Mouse (Mus musculus) cerebellum, adult (tissue): ENCODE measurements at regions not wholly inside any gene's neighbourhood (a gene's known extent, or its start where the extent isn't known, plus 50 kb on each side); places are given as distances from the start of the nearest gene placed in this dataset.
"Not testable (repeated sequence)": the region's sequence is repeated elsewhere in the genome, so short reads cannot be mapped to it uniquely, and the experiment has no call there.

Experiments
- ATAC-seq: cut with Nextera tagmentation; 2 replicates; pipeline ENCODE4 v1.9.2; 2017; ENCODE audit warnings: mild to moderate bottlenecking, moderate library complexity, mixed read lengths; ENCODE audit not compliant: insufficient number of reproducible peaks, low FRiP score, low TSS enrichment

- no peak for ATAC-seq
Measured at GRCm38 (mm10) chr13:52344853-52345252, 186.2 kb downstream of the Diras2 start.

- ATAC-seq = 0 out of 2 replicates have a peak, but pooled peaks have one; percentile 31
Measured at GRCm38 (mm10) chr13:52345375-52346026, 185.6 kb downstream of the Diras2 start.

GRCm38 (mm10) chr13:52346027-52346375 is 185.1 kb downstream of the Diras2 start:
- ATAC-seq = no peak

DNA sequence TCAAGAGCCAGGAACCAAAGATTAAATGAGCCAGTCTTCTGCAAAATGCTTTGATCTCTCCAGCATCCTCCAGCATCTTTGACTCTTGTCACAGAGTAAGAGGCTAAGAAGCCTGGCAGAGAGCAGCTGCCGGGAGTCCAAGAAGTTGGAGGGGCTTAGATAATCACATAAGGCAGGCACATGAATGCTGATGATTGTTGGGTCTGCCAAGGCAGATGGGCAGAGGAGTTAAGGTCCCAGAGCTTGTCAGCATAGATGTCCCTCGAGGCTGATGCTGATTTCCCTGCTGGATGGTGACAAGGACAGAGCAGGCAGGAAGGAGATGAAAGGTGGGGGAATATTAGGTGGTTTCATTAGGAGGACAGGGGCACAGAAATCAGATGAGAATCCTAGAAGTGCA is 183.4 kb downstream of the Diras2 start:
- ATAC-seq = no peak

DNA sequence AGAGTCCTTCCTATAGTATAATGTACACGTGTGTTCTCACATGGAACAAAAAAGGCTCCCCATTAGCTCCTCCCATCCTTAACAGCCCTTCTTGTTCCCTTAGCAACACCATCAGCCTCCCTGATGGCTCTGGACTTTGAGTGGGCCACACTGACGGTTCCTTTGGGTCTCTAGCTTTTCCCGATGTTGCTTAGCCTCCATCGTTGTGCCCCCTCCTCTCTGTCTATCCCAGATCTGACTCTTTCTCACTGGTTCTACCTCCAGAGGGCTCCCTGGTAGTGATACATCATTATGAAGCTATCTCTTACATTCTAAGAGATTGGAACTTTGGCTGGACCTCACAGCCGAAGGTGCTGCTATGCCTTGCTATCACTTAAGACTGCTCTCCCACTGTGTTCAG is 181.5 kb downstream of the Diras2 start:
- ATAC-seq = no peak

DNA sequence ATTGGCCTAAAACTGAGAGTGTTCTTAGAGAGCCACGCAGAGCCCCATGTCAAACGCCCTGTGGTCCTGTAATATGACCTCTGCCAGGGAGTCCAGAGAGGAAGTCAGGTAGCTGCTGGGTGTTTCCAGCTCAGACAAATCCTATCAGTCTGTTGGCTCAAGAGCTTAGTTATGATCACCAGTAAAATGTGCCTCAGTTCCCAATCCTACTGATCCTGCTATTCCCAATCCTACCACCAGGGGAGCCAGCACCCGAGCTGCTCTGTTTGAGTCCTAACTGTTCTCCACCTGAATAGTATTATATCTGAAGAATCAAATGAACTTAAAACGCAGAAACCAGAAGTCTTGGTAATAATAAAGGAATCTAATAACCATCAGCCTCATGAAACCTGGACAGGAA is 178.5 kb downstream of the Diras2 start:
- 0 out of 2 replicates have a peak, but pooled peaks have one; percentile 6 for ATAC-seq

- ATAC-seq = no peak
Measured at GRCm38 (mm10) chr13:52353437-52353836, 177.6 kb downstream of the Diras2 start.

GRCm38 (mm10) chr13:52353966-52354365 is 177.1 kb downstream of the Diras2 start:
- ATAC-seq = no peak

DNA sequence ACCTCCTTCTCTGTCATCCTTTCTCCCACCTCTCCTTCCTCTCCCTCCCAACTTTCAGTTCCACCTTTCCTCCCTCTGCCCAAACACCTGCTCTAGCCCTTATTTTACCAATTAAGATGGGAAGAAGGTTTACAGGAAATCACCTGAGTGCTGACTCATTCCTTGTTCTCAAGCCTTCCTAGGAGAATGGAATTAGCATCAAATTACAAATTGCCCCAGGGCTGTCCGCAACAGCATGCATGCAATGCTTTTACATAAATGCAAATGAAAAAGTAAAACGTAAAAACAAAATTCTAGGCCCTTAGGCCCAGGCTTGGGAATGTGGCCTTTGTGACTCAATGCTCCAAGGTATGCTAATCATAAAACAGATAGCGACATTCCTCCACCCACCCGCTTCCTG is 175.2 kb downstream of the Diras2 start:
- ATAC-seq = not testable (repeated sequence)

DNA sequence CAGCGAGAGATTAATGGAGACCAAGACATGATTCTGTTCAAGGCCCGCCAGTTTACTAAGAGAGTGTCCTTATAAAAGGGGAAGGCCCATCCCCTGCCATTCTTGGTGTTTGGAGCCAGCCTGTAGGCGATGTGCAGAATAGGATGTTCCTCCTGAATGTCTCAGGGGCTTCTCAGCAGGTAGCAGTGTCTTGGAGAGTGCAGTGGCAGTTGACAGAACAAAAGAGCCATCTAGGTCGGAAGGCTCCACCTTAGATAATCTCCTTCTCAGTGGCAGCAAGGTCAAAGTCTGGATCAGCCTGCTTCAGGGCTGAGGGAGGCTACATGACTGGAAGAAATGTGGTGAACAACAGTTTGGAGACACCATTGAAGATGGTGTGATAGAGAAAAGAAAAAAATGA is 171.7 kb downstream of the Diras2 start:
- not testable (repeated sequence) for ATAC-seq

GRCm38 (mm10) chr13:52361177-52361846 is 169.8 kb downstream of the Diras2 start:
- no peak for ATAC-seq

DNA sequence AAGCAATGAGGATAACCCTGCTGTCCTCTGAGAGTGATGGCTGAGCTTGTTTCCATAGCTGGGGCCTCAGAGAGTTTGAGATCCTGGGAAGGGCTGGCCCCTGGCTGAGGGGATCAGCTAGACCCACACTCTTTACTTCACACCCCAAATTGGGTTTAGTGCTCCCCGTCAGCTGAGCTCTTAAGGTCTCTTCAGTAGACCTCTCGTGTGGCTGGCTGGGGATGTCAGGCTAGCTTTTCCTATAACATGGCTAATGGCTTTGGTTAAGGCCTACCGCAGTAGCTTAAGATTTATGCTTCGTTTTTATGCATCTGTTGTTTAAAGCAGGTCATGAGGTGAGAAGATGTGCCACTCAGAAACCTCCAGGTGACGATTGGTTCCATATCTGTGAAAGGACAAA is 168.8 kb downstream of the Diras2 start:
- ATAC-seq = no peak

GRCm38 (mm10) chr13:52369851-52370250 is 161.2 kb downstream of the Diras2 start:
- ATAC-seq = no peak

DNA sequence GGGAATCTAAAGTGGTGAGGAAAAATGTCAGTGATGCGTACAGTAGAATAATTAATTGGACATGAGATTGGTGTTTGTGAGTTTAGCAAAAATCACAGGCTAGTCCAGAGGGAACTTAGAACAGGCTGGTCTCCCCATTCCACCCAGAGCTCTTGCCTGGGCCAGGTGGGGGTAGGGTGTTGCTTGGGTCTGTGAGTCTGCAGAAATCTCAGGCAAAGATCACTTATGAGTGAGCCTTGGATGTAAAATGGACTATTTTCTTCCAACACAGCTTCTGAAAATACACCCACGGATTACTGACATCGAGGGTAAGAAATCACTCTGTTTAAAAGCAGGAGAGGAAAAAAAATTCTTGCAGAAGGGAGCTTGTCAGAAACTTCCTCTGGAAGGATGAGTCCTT is 159.1 kb downstream of the Diras2 start:
- ATAC-seq = no peak

DNA sequence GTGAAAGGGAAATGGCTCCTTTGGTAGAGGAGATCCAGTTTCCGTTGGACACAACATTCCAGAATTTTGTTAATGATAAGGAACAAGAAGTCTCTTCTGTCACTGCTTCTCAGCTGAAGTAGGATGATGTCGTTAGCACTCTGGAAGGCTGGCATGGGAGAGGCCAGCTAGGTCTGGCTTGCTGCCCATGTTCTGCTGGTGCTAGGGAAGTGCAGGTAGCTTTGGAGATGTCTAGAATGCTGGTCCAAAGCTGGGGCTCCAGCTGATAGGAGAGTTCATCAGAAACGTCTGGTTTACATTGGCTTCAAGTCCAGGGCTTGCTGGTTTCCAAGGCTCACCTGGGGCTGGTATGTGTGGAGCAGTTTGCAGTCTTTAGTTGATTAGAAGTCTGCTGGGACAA is 156.3 kb downstream of the Diras2 start:
- no peak for ATAC-seq

DNA sequence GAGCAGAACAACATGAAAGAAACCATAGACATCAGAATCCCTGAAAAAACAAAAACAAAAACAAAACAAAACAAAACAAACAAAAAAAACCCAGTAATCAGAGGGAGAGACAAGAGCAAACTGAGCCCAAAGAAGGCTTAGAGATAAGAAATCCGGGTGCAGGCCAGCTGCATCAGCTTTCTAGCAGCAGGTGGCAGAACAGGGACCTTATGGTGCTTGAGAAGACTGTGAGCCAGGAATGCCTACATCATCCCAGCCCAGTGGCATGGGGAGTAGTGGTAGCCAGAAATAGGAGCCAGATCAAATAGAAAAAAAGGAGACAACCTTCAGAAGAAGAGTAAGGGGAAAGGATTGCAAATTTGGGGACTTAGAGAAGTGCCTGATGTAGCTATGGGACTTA is 152.8 kb downstream of the Diras2 start:
- peak; percentile 91 for ATAC-seq

GRCm38 (mm10) chr13:52389271-52389670 is 141.8 kb downstream of the Diras2 start:
- no peak for ATAC-seq

DNA sequence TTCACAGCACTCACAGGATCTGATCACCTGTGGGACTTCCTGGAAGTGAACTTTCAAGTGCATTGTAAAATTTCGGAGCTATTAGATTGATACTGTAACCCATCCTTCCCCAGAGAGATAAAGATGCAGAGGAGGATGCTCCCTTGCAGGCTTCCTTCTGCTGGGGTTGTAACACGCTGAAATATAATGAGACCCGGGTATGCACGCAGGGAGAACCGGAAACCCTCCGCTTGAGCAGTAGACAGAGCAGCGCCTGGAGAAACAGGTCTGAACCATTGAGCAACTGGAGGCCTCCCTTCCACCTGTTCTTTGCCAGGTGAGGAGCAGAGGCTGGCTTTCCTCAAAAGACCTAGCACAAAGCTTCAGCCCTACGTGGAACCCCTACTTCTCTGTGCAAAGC is 135.3 kb downstream of the Diras2 start:
- no peak for ATAC-seq

GRCm38 (mm10) chr13:52398344-52398743 is 132.7 kb downstream of the Diras2 start:
- ATAC-seq = no peak

GRCm38 (mm10) chr13:52399143-52399542 is 131.9 kb downstream of the Diras2 start:
- no peak for ATAC-seq

GRCm38 (mm10) chr13:52403805-52404204 is 127.3 kb downstream of the Diras2 start:
- no peak for ATAC-seq

GRCm38 (mm10) chr13:52416301-52416700 is 114.8 kb downstream of the Diras2 start:
- no peak for ATAC-seq
